Mouse (Mus musculus) stomach, embryonic 14.5 days (tissue): ENCODE results near the gene Gpd2. TPM values are rescaled to one million over a fixed set of nuclear protein-coding genes. Genes with fewer than 3 reads are reported as not detected.
A peak's percentile ranks its signal among the peaks of the same experiment; 100 is the strongest.

Source experiments
- ATAC-seq: fragments of 200-750 bp; cut with Nextera tagmentation; 2 replicates; pipeline ENCODE4 v1.8.0; 2017; ENCODE audit warnings: low read depth, moderate TSS enrichment; ENCODE audit not compliant: insufficient number of reproducible peaks, insufficient read depth, low FRiP score
- H3K27ac ChIP-seq: fragments of 300-500 bp; sonication (generic); 2 replicates; pipeline ENCODE4 v1.5.1; 2014; ENCODE audit warnings: mild to moderate bottlenecking, low read length, moderate library complexity, mixed read lengths
- H3K27me3 ChIP-seq: fragments of 300-500 bp; sonication (generic); 2 replicates; pipeline ENCODE4 v1.6.1; 2014; ENCODE audit warnings: low read length, control low read depth, mixed read lengths; ENCODE audit not compliant: control insufficient read depth, insufficient read depth
- H3K36me3 ChIP-seq: fragments of 300-500 bp; sonication (generic); 2 replicates; pipeline ENCODE4 v1.6.1; 2014; ENCODE audit warnings: mild to moderate bottlenecking, control low read depth, low read length, moderate library complexity, mixed read lengths; ENCODE audit not compliant: control insufficient read depth, insufficient read depth
- H3K4me1 ChIP-seq: fragments of 300-500 bp; sonication (generic); 2 replicates; pipeline ENCODE4 v1.6.1; 2014; ENCODE audit warnings: low read length, control low read depth, mixed read lengths; ENCODE audit not compliant: control insufficient read depth, insufficient read depth
- H3K4me2 ChIP-seq: fragments of 300-500 bp; sonication (generic); replicated peaks from 2 replicates; pipeline ENCODE4 v1.6.1; 2014; ENCODE audit warnings: low read depth, low read length, control low read depth
- H3K4me3 ChIP-seq: fragments of 300-500 bp; sonication (generic); 2 replicates; pipeline ENCODE4 v1.5.1; 2014; ENCODE audit warnings: low read depth, low read length, control low read depth
- H3K9ac ChIP-seq: fragments of 300-500 bp; sonication (generic); replicated peaks from 2 replicates; pipeline ENCODE4 v1.6.1; 2014; ENCODE audit warnings: low read depth, mild to moderate bottlenecking, control low read depth, low read length, moderate library complexity, mixed read lengths
- H3K9me3 ChIP-seq: fragments of 300-500 bp; sonication (generic); 2 replicates; pipeline ENCODE4 v1.6.1; 2016; ENCODE audit warnings: low read depth, low read length, control low read depth; ENCODE audit not compliant: control insufficient read depth
- WGBS: fragments of 180-500 bp; shearing (Covaris S2); extraction: QIAGEN DNeasy Blood & Tissue Kit; methylation state at CpG from one replicate; pipeline ENCODE4 v1.1.7; 2014; 5-methylcytosine and 5-hydroxymethylcytosine counted together
- polyA plus RNA-seq: library from polyadenylated mRNA; unstranded; fragments of >200 nt; fragmentation: Nextera tagmentation; extraction: Ambion mirVana; gene quantifications from 2 replicates; pipeline ENCODE4 v1.2.1, GENCODE M21; 2014

Gpd2 gene
- polyA plus RNA-seq, 1 experiment from 2014 or later, result 27.8 TPM

DNA sequence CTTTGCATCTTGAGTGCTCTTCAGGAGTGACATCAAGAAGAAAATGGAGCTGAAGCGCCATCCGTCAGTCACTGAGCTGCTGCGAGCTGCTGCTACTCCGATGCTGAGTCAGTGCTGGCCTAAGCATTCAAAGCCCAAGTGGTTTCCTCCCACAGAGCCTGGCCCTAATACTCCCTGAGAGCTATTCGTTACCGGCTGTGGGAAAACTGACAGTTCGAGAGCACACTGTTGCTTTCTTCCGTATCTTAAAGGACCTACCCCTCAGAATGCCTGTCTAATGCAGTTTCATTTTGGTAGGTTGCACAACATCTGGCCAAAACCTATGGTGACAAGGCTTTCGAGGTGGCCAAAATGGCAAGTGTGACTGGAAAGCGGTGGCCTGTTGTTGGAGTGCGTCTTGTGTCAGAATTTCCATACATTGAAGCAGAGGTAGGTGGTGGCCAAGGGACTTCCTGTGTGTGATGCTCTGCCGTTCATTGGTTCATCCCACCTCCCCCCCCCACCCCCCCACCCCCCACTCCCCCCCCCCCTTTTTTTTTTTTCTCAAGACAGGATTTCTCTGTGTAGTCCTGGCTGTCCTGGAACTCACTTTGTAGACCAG lies 118.9 kb downstream of the Gpd2 start:
- Histone ChIP-seq H3K4me2 (no peak overlapping the region), H3K4me1 (no peaks in the 10 kb centered on the region), H3K9me3 (no peaks in the 10 kb centered on the region), H3K4me3 (no peak overlapping the region), H3K27me3 (no peaks in the 10 kb centered on the region), H3K9ac (no peak overlapping the region), H3K36me3 (no peaks in the 10 kb centered on the region), H3K27ac (no peak overlapping the region)
- ATAC-seq, result no peak
- 74% methylated on average over 12 of the region's 12 CpGs for WGBS

- 84% methylated on average over 3 of the region's 3 CpGs for WGBS
- Histone ChIP-seq H3K9me3 (no peaks in the 10 kb centered on the region), H3K36me3 (no peaks in the 10 kb centered on the region), H3K9ac (no peak overlapping the region), H3K27me3 (no peaks in the 10 kb centered on the region), H3K4me2 (no peak overlapping the region), H3K4me1 (no peaks in the 10 kb centered on the region), H3K4me3 (no peak overlapping the region), H3K27ac (no peak overlapping the region)
- no peak for ATAC-seq
Measured at GRCm38 (mm10) chr2:57362503-57362902, 125.1 kb downstream of the Gpd2 start.

DNA sequence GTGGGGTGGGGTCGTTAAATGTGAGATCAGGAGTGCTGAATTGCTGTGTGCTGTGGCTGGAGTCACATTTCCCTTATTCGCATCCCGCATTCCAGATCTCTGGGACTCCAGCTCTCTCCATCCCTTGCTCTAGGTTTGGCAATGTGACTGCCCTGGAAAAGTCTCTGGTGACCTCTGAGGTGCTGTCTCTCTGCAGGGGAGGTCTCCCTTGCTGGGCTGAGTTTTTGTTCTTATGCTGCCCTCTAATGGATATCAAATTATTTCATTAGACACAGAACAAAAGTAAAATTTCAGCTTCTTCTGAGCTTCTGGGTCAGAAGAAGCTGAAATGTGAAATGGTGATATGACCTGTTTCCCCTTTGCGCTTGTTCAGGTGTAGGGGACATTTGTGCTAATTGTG lies 137.2 kb downstream of the Gpd2 start:
- Histone ChIP-seq H3K9me3 (no peaks in the 10 kb centered on the region), H3K4me1 (no peaks in the 10 kb centered on the region), H3K9ac (no peak overlapping the region), H3K4me3 (no peak overlapping the region), H3K36me3 (no peaks in the 10 kb centered on the region), H3K27me3 (no peaks in the 10 kb centered on the region), H3K4me2 (no peak overlapping the region), H3K27ac (no peak overlapping the region)
- peak; percentile 28; the same call in 1 of the 2 replicates for ATAC-seq
- WGBS, result 44% methylated on average over 4 of the region's 4 CpGs

DNA sequence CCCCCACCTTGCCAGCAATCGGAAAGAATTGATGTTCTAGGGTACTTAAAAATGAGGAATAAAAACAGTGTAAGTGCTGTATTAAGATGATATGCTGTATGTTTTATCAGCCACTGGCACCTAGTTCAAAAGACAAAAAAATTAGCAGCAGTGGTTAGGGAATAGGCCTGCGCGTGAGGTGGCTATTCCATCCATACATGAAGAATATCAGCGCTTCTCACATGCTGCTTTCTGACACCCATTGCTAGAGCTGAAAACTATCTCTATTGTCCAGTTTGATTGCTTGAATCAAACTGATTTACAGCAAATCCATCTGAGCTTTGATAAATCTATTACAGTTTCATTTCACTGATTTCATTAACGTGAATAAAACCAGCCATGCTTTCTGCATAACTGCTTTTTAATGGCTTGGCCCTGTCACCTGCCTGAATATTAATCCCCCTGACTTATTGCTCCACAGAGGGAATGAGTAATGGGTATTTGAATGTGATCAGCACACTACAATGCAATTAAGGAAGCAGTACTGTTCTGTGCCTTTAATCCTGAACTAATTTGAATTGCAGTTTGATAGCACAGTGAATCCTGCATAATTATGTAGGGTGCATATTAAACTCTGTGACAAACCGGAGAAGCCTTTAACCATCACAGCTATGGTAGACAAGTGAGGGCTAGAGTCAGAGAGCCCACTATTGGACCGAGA lies 137.9 kb downstream of the Gpd2 start:
- H3K27ac ChIP-seq, result no peak overlapping the region
- H3K4me1 ChIP-seq, result no peaks in the 10 kb centered on the region
- WGBS, result 86% methylated on average over 7 of the region's 7 CpGs
- H3K36me3 ChIP-seq, result no peaks in the 10 kb centered on the region
- H3K9me3 ChIP-seq, result no peaks in the 10 kb centered on the region
- no peak for ATAC-seq
- no peak overlapping the region for H3K9ac ChIP-seq
- no peak overlapping the region for H3K4me3 ChIP-seq
- H3K4me2 ChIP-seq, result no peak overlapping the region
- no peaks in the 10 kb centered on the region for H3K27me3 ChIP-seq

DNA sequence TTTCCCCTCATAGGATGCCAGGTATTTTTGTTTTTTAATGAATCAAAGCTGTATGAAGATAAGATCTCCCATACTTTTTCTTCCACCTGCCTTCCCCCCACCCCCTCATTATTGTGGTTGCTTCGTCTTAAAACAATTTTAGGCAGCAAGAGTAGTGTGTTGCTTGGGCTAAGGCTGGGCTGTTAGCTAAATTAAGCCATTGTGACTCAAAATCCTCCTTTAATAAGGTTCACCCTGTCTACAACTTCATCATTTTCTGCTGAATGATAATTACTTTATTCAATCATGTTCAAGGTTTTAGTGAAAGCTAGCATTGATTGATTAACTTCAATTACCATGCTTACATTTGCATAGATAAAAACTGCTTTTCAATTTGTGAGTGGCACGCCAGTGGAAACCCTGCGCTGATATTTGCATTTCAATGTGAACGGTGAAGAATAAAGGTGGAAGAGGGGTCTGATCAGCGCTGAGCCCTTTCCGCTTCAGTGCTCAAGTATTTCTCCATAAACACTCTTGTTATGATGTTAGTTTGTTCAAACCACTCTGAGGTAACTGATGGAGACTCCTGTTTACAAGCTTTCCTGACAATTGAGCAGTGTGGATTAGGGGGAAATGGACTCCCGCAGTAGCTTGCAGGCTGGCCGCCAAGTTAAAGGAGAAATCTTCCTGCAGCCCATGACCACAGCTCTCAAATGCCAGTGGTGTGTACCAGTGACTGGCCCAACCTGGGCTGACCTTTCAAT lies 140.9 kb downstream of the Gpd2 start:
- WGBS, result 33% methylated on average over 8 of the region's 8 CpGs
- Histone ChIP-seq H3K9ac (no peak overlapping the region), H3K4me3 (no peak overlapping the region), H3K27me3 (no peaks in the 10 kb centered on the region), H3K27ac (no peak overlapping the region), H3K4me2 (no peak overlapping the region), H3K4me1 (no peaks in the 10 kb centered on the region), H3K36me3 (no peaks in the 10 kb centered on the region), H3K9me3 (no peaks in the 10 kb centered on the region)
- no peak for ATAC-seq

- Histone ChIP-seq H3K9ac (no peak overlapping the region), H3K27me3 (no peaks in the 10 kb centered on the region), H3K9me3 (no peaks in the 10 kb centered on the region), H3K4me1 (no peaks in the 10 kb centered on the region), H3K36me3 (no peaks in the 10 kb centered on the region), H3K4me3 (no peak overlapping the region), H3K4me2 (no peak overlapping the region), H3K27ac (no peak overlapping the region)
- 77% methylated on average over 2 of the region's 2 CpGs for WGBS
- no peak for ATAC-seq
Measured at GRCm38 (mm10) chr2:57384625-57385024, 147.2 kb downstream of the Gpd2 start.

DNA sequence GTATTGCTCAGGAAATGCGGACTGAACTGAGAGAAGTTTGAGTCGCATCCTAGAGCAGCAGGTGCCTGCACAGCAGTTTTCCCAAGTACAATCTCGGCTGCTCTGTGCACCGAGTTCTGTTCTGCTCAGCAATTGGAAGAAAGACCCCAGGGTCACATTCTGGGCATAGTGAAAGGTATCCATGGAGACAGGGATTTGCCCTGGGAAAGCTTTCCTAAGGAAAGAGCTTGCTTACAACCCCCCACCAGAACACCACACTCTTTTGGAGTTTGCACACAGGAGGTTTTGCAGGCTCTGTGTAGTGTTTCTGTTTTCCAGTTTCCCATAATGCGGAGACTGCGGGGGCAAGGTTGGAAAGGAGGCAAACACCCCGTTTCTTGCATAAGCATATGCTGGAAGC lies 150.4 kb downstream of the Gpd2 start:
- H3K27ac ChIP-seq, result no peak overlapping the region
- H3K4me3 ChIP-seq, result no peak overlapping the region
- WGBS, result 51% methylated on average over 7 of the region's 7 CpGs
- H3K9ac ChIP-seq, result no peak overlapping the region
- H3K27me3 ChIP-seq, result no peaks in the 10 kb centered on the region
- no peaks in the 10 kb centered on the region for H3K36me3 ChIP-seq
- ATAC-seq, result no peak
- no peak overlapping the region for H3K4me2 ChIP-seq
- H3K9me3 ChIP-seq, result no peaks in the 10 kb centered on the region; the same call in 1 of the 2 replicates
- H3K4me1 ChIP-seq, result no peaks in the 10 kb centered on the region

DNA sequence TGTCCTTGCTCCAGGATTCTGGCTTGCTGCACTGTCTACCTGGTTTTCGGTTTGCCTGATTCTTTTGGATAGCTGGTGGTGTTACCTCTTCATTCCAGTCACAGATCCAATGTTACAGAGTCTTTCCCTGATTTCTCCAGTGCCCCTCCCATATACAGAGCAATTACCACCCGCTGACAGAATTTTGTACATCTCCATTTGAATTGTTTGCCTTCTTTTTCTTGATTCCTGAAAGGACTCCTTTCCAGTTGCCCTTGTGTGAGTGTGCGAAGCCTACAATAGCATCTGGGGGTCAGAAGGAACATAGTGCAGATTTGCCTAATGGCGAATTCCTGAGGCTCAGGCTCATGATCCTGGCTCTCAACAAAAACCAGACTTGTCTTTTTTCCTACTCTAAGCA lies 157.6 kb downstream of the Gpd2 start:
- Histone ChIP-seq H3K36me3 (no peaks in the 10 kb centered on the region), H3K4me1 (no peaks in the 10 kb centered on the region), H3K9me3 (no peaks in the 10 kb centered on the region; the same call in 1 of the 2 replicates), H3K4me2 (no peak overlapping the region), H3K27ac (no peak overlapping the region), H3K4me3 (no peak overlapping the region), H3K27me3 (no peaks in the 10 kb centered on the region), H3K9ac (no peak overlapping the region)
- ATAC-seq, result no peak
- 90% methylated on average over 4 of the region's 4 CpGs for WGBS
